Mouse (Mus musculus): Measurements from ENCODE around the gene Gpbp1. TPM values are rescaled to one million over a fixed set of nuclear protein-coding genes. Genes with fewer than 3 reads are reported as not detected.

The Gpbp1 gene
- total RNA-seq (2022), result 100 to 1,000 TPM in 2 of 4 experiments, 10 to 100 TPM in 2; 83.8 to 113 (median 95.5) TPM

- DNase-seq (ENCODE audit: low spot score in 2 of 2), result peak; percentile 100
Observed at GRCm38 (mm10) chr13:111489802-111490723, at the start of gene Gpbp1. Gene Gpbp1 (minus strand): TSS chr13:111490111.

- DNase-seq (ENCODE audit: low spot score in 2 of 2), result no peak
Observed at GRCm38 (mm10) chr13:111537718-111538117, 47.8 kb upstream of the Gpbp1 start.

- no peak for DNase-seq (ENCODE audit: low spot score in 2 of 2)
Observed at GRCm38 (mm10) chr13:111536207-111536887, 46.4 kb upstream of the Gpbp1 start.

GRCm38 (mm10) chr13:111534131-111534530 lies 44.2 kb upstream of the Gpbp1 start:
- no peak for DNase-seq (ENCODE audit: low spot score in 2 of 2)

- DNase-seq (ENCODE audit: low spot score in 2 of 2), result no peak
Observed at GRCm38 (mm10) chr13:111532178-111532948, 42.5 kb upstream of the Gpbp1 start.

GRCm38 (mm10) chr13:111531701-111532100 lies 41.8 kb upstream of the Gpbp1 start:
- no peak for DNase-seq (ENCODE audit: low spot score in 2 of 2)

GRCm38 (mm10) chr13:111524277-111524676 lies 34.4 kb upstream of the Gpbp1 start:
- DNase-seq (ENCODE audit: low spot score in 2 of 2), result no peak

GRCm38 (mm10) chr13:111522336-111522735 lies 32.4 kb upstream of the Gpbp1 start:
- no peak for DNase-seq (ENCODE audit: low spot score in 2 of 2)

GRCm38 (mm10) chr13:111520456-111520855 lies 30.5 kb upstream of the Gpbp1 start:
- DNase-seq (ENCODE audit: low spot score in 2 of 2), result no peak

- DNase-seq (ENCODE audit: low spot score in 2 of 2), result no peak
Observed at GRCm38 (mm10) chr13:111518332-111518731, 28.4 kb upstream of the Gpbp1 start.

- DNase-seq (ENCODE audit: low spot score in 2 of 2), result no peak
Observed at GRCm38 (mm10) chr13:111516385-111517150, 26.7 kb upstream of the Gpbp1 start.

GRCm38 (mm10) chr13:111509385-111509784 lies 19.5 kb upstream of the Gpbp1 start:
- DNase-seq (ENCODE audit: low spot score in 2 of 2), result no peak

GRCm38 (mm10) chr13:111508645-111509044 lies 18.7 kb upstream of the Gpbp1 start:
- DNase-seq (ENCODE audit: low spot score in 2 of 2), result no peak

- no peak for DNase-seq (ENCODE audit: low spot score in 2 of 2)
Observed at GRCm38 (mm10) chr13:111494330-111495029, 4.6 kb upstream of the Gpbp1 start.

GRCm38 (mm10) chr13:111491046-111491756 lies 1.3 kb upstream of the Gpbp1 start:
- DNase-seq (ENCODE audit: low spot score in 2 of 2), result no peak

- DNase-seq (ENCODE audit: low spot score in 2 of 2), result no peak
Observed at GRCm38 (mm10) chr13:111489502-111489801, 459 bp downstream of the Gpbp1 start.

- peak; percentile 11 to 20 for DNase-seq (ENCODE audit: low spot score in 2 of 2)
Observed at GRCm38 (mm10) chr13:111488651-111489501, 1.0 kb downstream of the Gpbp1 start.

- no peak for DNase-seq (ENCODE audit: low spot score in 2 of 2)
Observed at GRCm38 (mm10) chr13:111477695-111478094, 12.2 kb downstream of the Gpbp1 start.

Data from layer of hippocampus, adult 8-10 months (tissue).